Mouse (Mus musculus) monocyte, adult 5-6 weeks (primary cell): ENCODE data around the gene Gmfg. TPM values are rescaled to one million over a fixed set of nuclear protein-coding genes. Genes with fewer than 3 reads are reported as not detected.

Experiments used
- ATAC-seq: fragments of 153-309, 156-312 bp; replicated peaks from 2 replicates; pipeline ENCODE4 v1.8.0; 2017; ENCODE audit warnings: mild to moderate bottlenecking; ENCODE audit not compliant: low TSS enrichment, insufficient number of reproducible peaks, severe bottlenecking, poor library complexity, low FRiP score
- total RNA-seq: library from RNA; stranded (forward); fragments of 200-1000, 200-491, 200-594 nt; gene quantifications from 3 replicates; pipeline ENCODE4 v1.2.3, GENCODE M21; 2017

Gene Gmfg
- total RNA-seq, 1 experiment from 2014 or later: 637 TPM

- ATAC-seq: no peak
Measured at GRCm38 (mm10) chr7:28435660-28436259, 1.5 kb upstream of the Gmfg start.

GRCm38 (mm10) chr7:28436271-28436904, 859 bp upstream of the Gmfg start:
- peak; percentile 85 for ATAC-seq

GRCm38 (mm10) chr7:28437964-28438363, 717 bp downstream of the Gmfg start:
- ATAC-seq: no peak

- ATAC-seq: no peak
Measured at GRCm38 (mm10) chr7:28438771-28439170, 1.5 kb downstream of the Gmfg start.

- ATAC-seq: peak; percentile 59
Measured at GRCm38 (mm10) chr7:28440739-28441138, 3.5 kb downstream of the Gmfg start.

GRCm38 (mm10) chr7:28441776-28442485, 4.7 kb downstream of the Gmfg start:
- ATAC-seq: no peak

GRCm38 (mm10) chr7:28442688-28443087, 5.4 kb downstream of the Gmfg start:
- ATAC-seq: peak; percentile 51

GRCm38 (mm10) chr7:28444344-28444974, 7.2 kb downstream of the Gmfg start:
- ATAC-seq: peak; percentile 63

- no peak for ATAC-seq
Measured at GRCm38 (mm10) chr7:28446446-28446845, 9.2 kb downstream of the Gmfg start.

- no peak for ATAC-seq
Measured at GRCm38 (mm10) chr7:28447101-28447830, 10.0 kb downstream of the Gmfg start.

GRCm38 (mm10) chr7:28447865-28448820, 10.9 kb downstream of the Gmfg start:
- no peak for ATAC-seq

- no peak for ATAC-seq
Measured at GRCm38 (mm10) chr7:28451531-28452360, 14.5 kb downstream of the Gmfg start, which contains the start of gene Lrfn1. Gene Lrfn1 (plus strand): TSS chr7:28451980.

GRCm38 (mm10) chr7:28452361-28453005, 15.2 kb downstream of the Gmfg start:
- ATAC-seq: no peak

- ATAC-seq: no peak
Measured at GRCm38 (mm10) chr7:28460361-28460760, 23.1 kb downstream of the Gmfg start.

- ATAC-seq: no peak
Measured at GRCm38 (mm10) chr7:28462769-28463168, 25.5 kb downstream of the Gmfg start.

- 0 out of 2 replicates have a peak, but pooled peaks have one; percentile 50 for ATAC-seq
Measured at GRCm38 (mm10) chr7:28464416-28465212, 27.4 kb downstream of the Gmfg start.
